Mouse (Mus musculus) kidney, embryonic 16.5 days (tissue): ENCODE results near the gene Add2. TPM values are rescaled to one million over a fixed set of nuclear protein-coding genes. Genes with fewer than 3 reads are reported as not detected.

Experiments
- ATAC-seq: fragments of 200-750 bp; cut with Nextera tagmentation; 2 replicates; pipeline ENCODE4 v1.8.0; 2017; ENCODE audit warnings: moderate TSS enrichment; ENCODE audit not compliant: low FRiP score, low TSS enrichment
- H3K27ac ChIP-seq: fragments of 300-500 bp; sonication (generic); 2 replicates; pipeline ENCODE4 v1.5.1; 2014; ENCODE audit warnings: low read length
- H3K27me3 ChIP-seq: fragments of 300-500 bp; sonication (generic); 2 replicates; pipeline ENCODE4 v1.6.1; 2014; ENCODE audit warnings: low read length, control low read depth, mixed read lengths; ENCODE audit not compliant: insufficient read depth
- H3K36me3 ChIP-seq: fragments of 300-500 bp; sonication (generic); 2 replicates; pipeline ENCODE4 v1.6.1; 2014; ENCODE audit warnings: low read length, control low read depth, mixed read lengths; ENCODE audit not compliant: insufficient read depth
- H3K4me1 ChIP-seq: fragments of 300-500 bp; sonication (generic); 2 replicates; pipeline ENCODE4 v1.6.1; 2014; ENCODE audit warnings: low read length, control low read depth, mixed read lengths; ENCODE audit not compliant: insufficient read depth
- H3K4me2 ChIP-seq: fragments of 300-500 bp; sonication (generic); replicated peaks from 2 replicates; pipeline ENCODE4 v1.6.1; 2014; ENCODE audit warnings: low read depth, low read length
- H3K4me3 ChIP-seq: fragments of 300-500 bp; sonication (generic); 2 replicates; pipeline ENCODE4 v1.5.1; 2014; ENCODE audit warnings: mild to moderate bottlenecking, low read length
- H3K9ac ChIP-seq: fragments of 300-500 bp; sonication (generic); replicated peaks from 2 replicates; pipeline ENCODE4 v1.6.1; 2014; ENCODE audit warnings: low read length
- H3K9me3 ChIP-seq: fragments of 300-500 bp; sonication (generic); 2 replicates; pipeline ENCODE4 v1.6.1; 2016; ENCODE audit warnings: low read length, control low read depth
- WGBS: fragments of 180-500 bp; shearing (Covaris S2); extraction: QIAGEN DNeasy Blood & Tissue Kit; methylation state at CpG from one replicate; pipeline ENCODE4 v1.1.7; 2014; 5-methylcytosine and 5-hydroxymethylcytosine counted together
- polyA plus RNA-seq: library from polyadenylated mRNA; unstranded; fragments of >200 nt; fragmentation: Nextera tagmentation; extraction: Ambion mirVana; gene quantifications from 2 replicates; pipeline ENCODE4 v1.2.1, GENCODE M21; 2015

The Add2 gene
- polyA plus RNA-seq, 1 experiment from 2014 or later = 5.0 TPM

GRCm38 (mm10) chr6:86074538-86075204 lies 46.2 kb downstream of the Add2 start:
- Histone ChIP-seq H3K4me3 (no peak overlapping the region), H3K4me2 (no peak overlapping the region), H3K27me3 (no peaks in the 10 kb centered on the region), H3K9me3 (no peaks in the 10 kb centered on the region), H3K36me3 (no peaks in the 10 kb centered on the region), H3K4me1 (no peaks in the 10 kb centered on the region), H3K9ac (no peak overlapping the region), H3K27ac (no peak overlapping the region)
- 77% methylated on average over 8 of the region's 8 CpGs for WGBS
- ATAC-seq = no peak

GRCm38 (mm10) chr6:86076525-86076924 lies 48.0 kb downstream of the Add2 start:
- no peaks in the 10 kb centered on the region for H3K27me3 ChIP-seq
- H3K9me3 ChIP-seq = no peaks in the 10 kb centered on the region
- no peaks in the 10 kb centered on the region for H3K4me1 ChIP-seq
- no peaks in the 10 kb centered on the region for H3K36me3 ChIP-seq
- no peak overlapping the region for H3K4me3 ChIP-seq
- WGBS = 97% methylated on average over 2 of the region's 2 CpGs
- H3K9ac ChIP-seq = no peak overlapping the region
- no peak overlapping the region for H3K4me2 ChIP-seq
- no peak overlapping the region for H3K27ac ChIP-seq
- ATAC-seq = no peak

GRCm38 (mm10) chr6:86077880-86078279 lies 49.4 kb downstream of the Add2 start:
- H3K27me3 ChIP-seq = no peaks in the 10 kb centered on the region
- H3K9ac ChIP-seq = no peak overlapping the region
- no peak for ATAC-seq
- H3K4me1 ChIP-seq = no peaks in the 10 kb centered on the region
- H3K27ac ChIP-seq = no peak overlapping the region
- H3K4me3 ChIP-seq = no peak overlapping the region
- 68% methylated on average over 5 of the region's 5 CpGs for WGBS
- no peak overlapping the region for H3K4me2 ChIP-seq
- no peaks in the 10 kb centered on the region for H3K36me3 ChIP-seq
- no peaks in the 10 kb centered on the region for H3K9me3 ChIP-seq

GRCm38 (mm10) chr6:86078361-86079010 lies 50.0 kb downstream of the Add2 start:
- no peak for ATAC-seq
- 81% methylated on average over 1 of the region's 1 CpGs for WGBS
- no peak overlapping the region for H3K4me3 ChIP-seq
- no peak overlapping the region for H3K9ac ChIP-seq
- no peaks in the 10 kb centered on the region for H3K4me1 ChIP-seq
- no peaks in the 10 kb centered on the region for H3K9me3 ChIP-seq
- H3K27me3 ChIP-seq = no peaks in the 10 kb centered on the region
- no peak overlapping the region for H3K4me2 ChIP-seq
- no peak overlapping the region for H3K27ac ChIP-seq
- H3K36me3 ChIP-seq = no peaks in the 10 kb centered on the region

- Histone ChIP-seq H3K9ac (no peak overlapping the region), H3K36me3 (no peaks in the 10 kb centered on the region), H3K27ac (no peak overlapping the region), H3K4me1 (no peaks in the 10 kb centered on the region), H3K9me3 (no peaks in the 10 kb centered on the region), H3K27me3 (no peaks in the 10 kb centered on the region), H3K4me3 (no peak overlapping the region), H3K4me2 (no peak overlapping the region)
- ATAC-seq = no peak
These were observed 50.8 kb downstream of the Add2 start for GRCm38 (mm10) chr6:86079323-86079722.

GRCm38 (mm10) chr6:86085518-86085917 lies 57.0 kb downstream of the Add2 start:
- no peak for ATAC-seq
- no peaks in the 10 kb centered on the region for H3K36me3 ChIP-seq
- H3K4me1 ChIP-seq = no peaks in the 10 kb centered on the region
- no peak overlapping the region for H3K9ac ChIP-seq
- H3K4me2 ChIP-seq = no peak overlapping the region
- no peak overlapping the region for H3K27ac ChIP-seq
- H3K9me3 ChIP-seq = no peaks in the 10 kb centered on the region
- H3K27me3 ChIP-seq = no peaks in the 10 kb centered on the region
- H3K4me3 ChIP-seq = no peak overlapping the region
- 66% methylated on average over 6 of the region's 6 CpGs for WGBS

- Histone ChIP-seq H3K36me3 (no peaks in the 10 kb centered on the region), H3K27ac (no peak overlapping the region), H3K9me3 (no peaks in the 10 kb centered on the region), H3K4me2 (no peak overlapping the region), H3K27me3 (no peaks in the 10 kb centered on the region), H3K4me1 (no peaks in the 10 kb centered on the region), H3K4me3 (no peak overlapping the region), H3K9ac (no peak overlapping the region)
- ATAC-seq = no peak
- WGBS = 51% methylated on average over 9 of the region's 9 CpGs
These were observed 58.5 kb downstream of the Add2 start for GRCm38 (mm10) chr6:86086851-86087571.

- Histone ChIP-seq H3K9me3 (no peaks in the 10 kb centered on the region), H3K4me3 (no peak overlapping the region), H3K27ac (no peak overlapping the region), H3K4me2 (no peak overlapping the region), H3K4me1 (no peaks in the 10 kb centered on the region), H3K36me3 (no peaks in the 10 kb centered on the region), H3K9ac (no peak overlapping the region), H3K27me3 (no peaks in the 10 kb centered on the region)
- ATAC-seq = no peak
- 42% methylated on average over 3 of the region's 3 CpGs for WGBS
These were observed 59.3 kb downstream of the Add2 start for GRCm38 (mm10) chr6:86087813-86088212.

GRCm38 (mm10) chr6:86094202-86094838 lies 65.8 kb downstream of the Add2 start:
- Histone ChIP-seq H3K9me3 (no peaks in the 10 kb centered on the region), H3K36me3 (no peaks in the 10 kb centered on the region), H3K27me3 (no peaks in the 10 kb centered on the region), H3K4me2 (no peak overlapping the region), H3K4me3 (no peak overlapping the region), H3K4me1 (no peaks in the 10 kb centered on the region), H3K9ac (no peak overlapping the region), H3K27ac (no peak overlapping the region)
- ATAC-seq = no peak
- WGBS = 68% methylated on average over 9 of the region's 10 CpGs
